Mouse (Mus musculus) megakaryocyte, embryonic 14.5 days (primary cell): ENCODE results near the gene Fbxl13.

Source experiments
- FLI1 ChIP-seq: IDR thresholded peaks from 2 replicates; pipeline ENCODE4 v1.6.1; 2012; ENCODE audit warnings: low read length, inconsistent platforms, mixed read lengths
- GATA1 ChIP-seq: IDR thresholded peaks from 3 replicates; pipeline ENCODE4 v1.6.1; 2012; ENCODE audit warnings: mixed read lengths, low read length, inconsistent platforms, borderline replicate concordance

- TF ChIP-seq GATA1 (no peak), FLI1 (no peak)
Measured at GRCm38 (mm10) chr5:21532126-21532525, 113.3 kb downstream of the Fbxl13 start.
